Mouse (Mus musculus) liver (tissue): ENCODE results near the gene Wdr60.

ENCODE experiments used
- DNase-seq: peaks from one replicate; pipeline ENCODE4 v3.0.0-alpha.2; 2020; ENCODE audit warnings: mixed read lengths

Gene Wdr60

DNA sequence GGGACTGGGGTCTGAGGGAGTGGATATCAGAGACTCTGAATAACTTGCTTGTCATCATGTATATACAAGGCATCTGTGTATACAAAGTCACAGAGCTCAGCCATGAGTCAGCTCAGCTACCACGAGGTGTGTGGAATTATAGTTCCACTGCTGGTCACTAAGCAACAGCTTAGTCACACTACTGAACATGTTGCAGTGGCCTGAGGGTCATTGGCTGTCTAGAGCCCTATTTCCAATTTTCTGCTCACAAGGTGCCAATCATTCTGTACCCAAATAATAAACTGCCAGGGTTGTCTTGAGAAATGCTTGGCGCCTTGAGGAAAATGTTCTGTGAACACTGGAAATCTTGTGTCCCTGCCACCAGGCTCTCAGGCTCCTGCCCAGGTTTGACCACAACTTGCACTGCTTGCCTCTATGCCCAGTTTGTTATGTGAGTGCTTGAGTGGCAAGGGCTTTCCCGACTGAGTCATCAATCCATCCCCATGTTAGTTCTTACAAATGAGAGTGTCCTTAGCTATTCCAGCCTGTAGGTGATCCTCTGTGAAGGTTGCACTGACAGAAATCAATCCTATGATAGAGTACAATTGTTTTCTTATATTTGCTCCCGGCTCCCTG lies 81.3 kb downstream of the Wdr60 start:
- no peak for DNase-seq

DNA sequence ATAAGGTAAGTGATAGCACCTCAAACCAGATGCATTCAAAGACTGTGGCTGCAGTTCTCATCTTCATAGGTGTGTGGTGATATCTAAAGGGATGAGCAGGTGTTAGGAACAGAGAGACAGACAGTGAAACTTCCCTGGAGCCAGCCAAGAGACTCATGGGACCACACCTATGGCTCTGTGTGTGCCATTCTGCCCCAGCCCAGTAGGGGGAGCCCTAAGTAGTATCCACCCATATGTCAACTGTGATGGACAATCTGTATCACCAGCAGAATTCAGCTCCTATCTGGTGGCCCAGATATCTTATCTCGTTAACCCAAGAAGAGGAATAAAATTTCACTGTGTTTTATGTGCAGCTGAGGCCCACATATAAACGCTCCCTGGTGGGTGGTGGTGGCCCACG lies 85.9 kb downstream of the Wdr60 start:
- peak; percentile 35 for DNase-seq

GRCm38 (mm10) chr12:116169666-116170065 lies 93.2 kb downstream of the Wdr60 start:
- DNase-seq = no peak

GRCm38 (mm10) chr12:116165368-116165767 lies 97.5 kb downstream of the Wdr60 start:
- DNase-seq = no peak

GRCm38 (mm10) chr12:116159695-116160094 lies 103.1 kb downstream of the Wdr60 start:
- no peak for DNase-seq

- no peak for DNase-seq
Observed at GRCm38 (mm10) chr12:116159223-116159622, 103.6 kb downstream of the Wdr60 start.

- DNase-seq = no peak
Observed at GRCm38 (mm10) chr12:116156792-116157532, 105.9 kb downstream of the Wdr60 start.
